Mouse (Mus musculus): ENCODE measurements around the gene Eps8. TPM values are rescaled to one million over a fixed set of nuclear protein-coding genes. Genes with fewer than 3 reads are reported as not detected.

Eps8 gene
- total RNA-seq, 1 experiment, result 17.0 TPM

DNA sequence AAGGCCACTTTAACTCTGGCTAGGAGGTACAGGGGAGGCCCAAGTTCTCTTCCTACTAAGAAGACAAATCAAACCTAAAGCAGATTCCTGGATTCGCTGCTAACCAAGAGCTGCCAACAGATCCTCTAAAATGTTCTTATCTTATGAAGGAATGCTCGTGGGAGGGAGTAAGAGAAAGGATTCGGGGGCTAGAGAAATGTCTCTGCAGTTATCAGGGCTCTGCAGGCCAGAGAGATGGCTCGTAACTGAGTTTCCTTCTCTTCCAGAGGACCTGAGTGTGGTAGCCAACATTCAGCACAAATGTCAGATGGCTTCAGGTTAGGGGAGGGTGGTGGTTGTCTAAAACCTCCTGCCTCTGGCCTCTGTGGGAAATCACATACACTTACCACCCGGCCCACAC lies 106.1 kb downstream of the Eps8 start:
- Histone ChIP-seq H3K36me3 (ENCODE audit: control insufficient read depth, insufficient read depth, low read length, poor library complexity, severe bottlenecking) (no peaks in the 10 kb centered on the region), H3K4me3 (ENCODE audit: insufficient read depth in 1 of 2, low read depth in 1 of 2, low read length in 2 of 2, poor library complexity in 1 of 2, severe bottlenecking in 1 of 2) (no peak overlapping the region), H3K9ac (ENCODE audit: insufficient read depth, low read depth, low read length, poor library complexity, severe bottlenecking) (no peak overlapping the region), H3K4me1 (ENCODE audit: control insufficient read depth in 2 of 2, insufficient read depth in 2 of 2, low read length in 2 of 2, poor library complexity in 1 of 2) (peaks cover under 1 to 5% of the 10 kb centered on the region in 2 experiments; a peak in 3 of 4 replicates), H3K27ac (ENCODE audit: insufficient read depth, low read depth, low read length, poor library complexity, severe bottlenecking) (no peak overlapping the region), H3K9me3 (ENCODE audit: control insufficient read depth, insufficient read depth, low read depth, low read length) (no peaks in the 10 kb centered on the region)
- in situ Hi-C loops (cut with MboI; ENCODE audit: low sequenced_read_pairs in 2 of 2, unreplicated experiment in 2 of 2), result no loop called here
- DNase-seq (ENCODE audit: low read depth, low spot score), result no peak
- TF ChIP-seq ZC3H11A (IDR thresholded peaks at IDR 0.05; ENCODE audit: borderline replicate concordance, low read depth, low read length) (no peak), HCFC1 (IDR thresholded peaks at IDR 0.05; ENCODE audit: borderline replicate concordance, insufficient read depth, low read length) (no peak), MAFK (IDR thresholded peaks at IDR 0.05; ENCODE audit: insufficient read depth, low read depth, low read length) (no peak), CHD2 (IDR thresholded peaks at IDR 0.05; ENCODE audit: low read depth, low read length) (no peak), ZNF384 (IDR thresholded peaks at IDR 0.05; ENCODE audit: low read depth, low read length) (no peak)

DNA sequence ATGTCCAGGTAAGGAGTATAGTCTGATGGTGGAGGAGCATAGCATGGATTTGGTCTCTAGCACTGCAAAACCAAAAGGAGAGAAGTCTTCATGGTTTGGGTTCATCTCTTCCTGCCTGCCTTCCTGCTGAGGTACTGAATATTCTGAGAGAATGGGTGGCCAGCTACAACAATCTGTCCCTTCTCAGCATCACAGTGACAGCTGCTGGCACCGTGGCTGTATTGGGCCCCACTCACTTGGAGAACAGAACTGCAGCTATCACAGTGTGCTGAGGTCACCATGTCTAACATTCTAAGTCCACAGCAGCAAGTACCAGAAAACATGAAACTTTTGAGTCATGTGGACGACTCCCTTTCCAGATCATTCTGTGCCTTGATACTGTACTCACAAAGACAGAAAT lies 107.1 kb downstream of the Eps8 start:
- peaks cover 2 to 5% of the 10 kb centered on the region in 2 experiments; a peak in 3 of 4 replicates for H3K4me1 ChIP-seq (ENCODE audit: control insufficient read depth in 2 of 2, insufficient read depth in 2 of 2, low read length in 2 of 2, poor library complexity in 1 of 2)
- H3K9ac ChIP-seq (ENCODE audit: insufficient read depth, low read depth, low read length, poor library complexity, severe bottlenecking), result no peak overlapping the region
- H3K27ac ChIP-seq (ENCODE audit: insufficient read depth, low read depth, low read length, poor library complexity, severe bottlenecking), result no peak overlapping the region
- H3K9me3 ChIP-seq (ENCODE audit: control insufficient read depth, insufficient read depth, low read depth, low read length), result no peaks in the 10 kb centered on the region
- no peak for DNase-seq (ENCODE audit: low read depth, low spot score)
- TF ChIP-seq MAFK (IDR thresholded peaks at IDR 0.05; ENCODE audit: insufficient read depth, low read depth, low read length) (no peak), CHD2 (IDR thresholded peaks at IDR 0.05; ENCODE audit: low read depth, low read length) (no peak), ZC3H11A (IDR thresholded peaks at IDR 0.05; ENCODE audit: borderline replicate concordance, low read depth, low read length) (no peak), ZNF384 (IDR thresholded peaks at IDR 0.05; ENCODE audit: low read depth, low read length) (no peak), HCFC1 (IDR thresholded peaks at IDR 0.05; ENCODE audit: borderline replicate concordance, insufficient read depth, low read length) (no peak)
- in situ Hi-C loops (cut with MboI; ENCODE audit: low sequenced_read_pairs in 2 of 2, unreplicated experiment in 2 of 2), result no loop called here
- no peaks in the 10 kb centered on the region for H3K36me3 ChIP-seq (ENCODE audit: control insufficient read depth, insufficient read depth, low read length, poor library complexity, severe bottlenecking)
- H3K4me3 ChIP-seq (ENCODE audit: insufficient read depth in 1 of 2, low read depth in 1 of 2, low read length in 2 of 2, poor library complexity in 1 of 2, severe bottlenecking in 1 of 2), result no peak overlapping the region

DNA sequence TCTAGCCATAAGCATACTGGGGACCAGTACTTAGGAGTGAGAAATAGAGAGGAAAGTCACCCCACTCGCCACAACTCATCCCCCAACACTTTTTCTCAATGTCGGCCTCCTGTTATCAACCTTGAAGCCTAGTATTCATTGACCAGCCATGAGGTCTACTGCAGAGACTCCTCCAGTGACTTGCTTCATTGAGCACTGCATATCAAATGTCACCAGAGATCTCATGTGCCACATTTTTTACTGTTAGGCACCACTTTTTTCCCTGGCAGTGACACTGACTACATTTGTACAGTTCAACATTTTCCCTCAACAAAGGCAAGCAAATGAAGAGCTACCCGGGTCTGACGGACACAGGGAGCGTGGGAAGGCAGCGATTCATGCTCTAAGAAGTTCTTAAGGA lies 108.6 kb downstream of the Eps8 start:
- in situ Hi-C loops (cut with MboI; ENCODE audit: low sequenced_read_pairs in 2 of 2, unreplicated experiment in 2 of 2), result no loop called here
- Histone ChIP-seq H3K9ac (ENCODE audit: insufficient read depth, low read depth, low read length, poor library complexity, severe bottlenecking) (no peak overlapping the region), H3K27ac (ENCODE audit: insufficient read depth, low read depth, low read length, poor library complexity, severe bottlenecking) (no peak overlapping the region), H3K9me3 (ENCODE audit: control insufficient read depth, insufficient read depth, low read depth, low read length) (no peaks in the 10 kb centered on the region), H3K4me1 (ENCODE audit: control insufficient read depth in 2 of 2, insufficient read depth in 2 of 2, low read length in 2 of 2, poor library complexity in 1 of 2) (peaks cover 2 to 6% of the 10 kb centered on the region in 2 experiments; a peak in 3 of 4 replicates), H3K36me3 (ENCODE audit: control insufficient read depth, insufficient read depth, low read length, poor library complexity, severe bottlenecking) (no peaks in the 10 kb centered on the region), H3K4me3 (ENCODE audit: insufficient read depth in 1 of 2, low read depth in 1 of 2, low read length in 2 of 2, poor library complexity in 1 of 2, severe bottlenecking in 1 of 2) (no peak overlapping the region)
- no peak for TF ChIP-seq MAFK (IDR thresholded peaks at IDR 0.05; ENCODE audit: insufficient read depth, low read depth, low read length)
- no peak for TF ChIP-seq HCFC1 (IDR thresholded peaks at IDR 0.05; ENCODE audit: borderline replicate concordance, insufficient read depth, low read length)
- TF ChIP-seq ZC3H11A (IDR thresholded peaks at IDR 0.05; ENCODE audit: borderline replicate concordance, low read depth, low read length), result no peak
- TF ChIP-seq CHD2 (IDR thresholded peaks at IDR 0.05; ENCODE audit: low read depth, low read length), result no peak
- TF ChIP-seq ZNF384 (IDR thresholded peaks at IDR 0.05; ENCODE audit: low read depth, low read length), result no peak
- no peak for DNase-seq (ENCODE audit: low read depth, low spot score)

DNA sequence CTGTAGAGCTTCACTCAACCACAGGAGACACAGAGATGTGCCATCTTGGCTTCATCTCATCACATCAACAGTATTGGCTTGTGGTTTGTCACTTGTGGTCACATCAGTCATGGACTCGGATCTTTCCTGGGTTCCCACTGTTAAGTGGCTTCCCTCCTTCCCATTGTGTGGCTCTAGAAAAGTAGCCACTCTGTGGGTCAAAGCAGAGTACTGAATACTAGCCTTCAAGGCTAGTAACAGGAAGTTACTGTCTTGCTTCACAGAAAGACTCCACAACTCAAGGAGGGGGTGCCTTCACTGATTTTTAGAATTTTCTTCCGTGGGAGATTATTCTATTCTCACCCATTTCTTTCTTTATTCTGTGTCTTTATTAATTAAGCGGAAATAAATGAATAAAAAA lies 109.3 kb downstream of the Eps8 start:
- H3K36me3 ChIP-seq (ENCODE audit: control insufficient read depth, insufficient read depth, low read length, poor library complexity, severe bottlenecking), result no peaks in the 10 kb centered on the region
- H3K9me3 ChIP-seq (ENCODE audit: control insufficient read depth, insufficient read depth, low read depth, low read length), result no peaks in the 10 kb centered on the region
- H3K4me3 ChIP-seq (ENCODE audit: insufficient read depth in 1 of 2, low read depth in 1 of 2, low read length in 2 of 2, poor library complexity in 1 of 2, severe bottlenecking in 1 of 2), result no peak overlapping the region
- TF ChIP-seq ZC3H11A (IDR thresholded peaks at IDR 0.05; ENCODE audit: borderline replicate concordance, low read depth, low read length), result no peak
- no peak for TF ChIP-seq CHD2 (IDR thresholded peaks at IDR 0.05; ENCODE audit: low read depth, low read length)
- TF ChIP-seq HCFC1 (IDR thresholded peaks at IDR 0.05; ENCODE audit: borderline replicate concordance, insufficient read depth, low read length), result no peak
- no peak for TF ChIP-seq MAFK (IDR thresholded peaks at IDR 0.05; ENCODE audit: insufficient read depth, low read depth, low read length)
- TF ChIP-seq ZNF384 (IDR thresholded peaks at IDR 0.05; ENCODE audit: low read depth, low read length), result no peak
- no peak overlapping the region for H3K27ac ChIP-seq (ENCODE audit: insufficient read depth, low read depth, low read length, poor library complexity, severe bottlenecking)
- H3K9ac ChIP-seq (ENCODE audit: insufficient read depth, low read depth, low read length, poor library complexity, severe bottlenecking), result no peak overlapping the region
- in situ Hi-C loops (cut with MboI; ENCODE audit: low sequenced_read_pairs in 2 of 2, unreplicated experiment in 2 of 2), result no loop called here
- no peak for DNase-seq (ENCODE audit: low read depth, low spot score)
- H3K4me1 ChIP-seq (ENCODE audit: control insufficient read depth in 2 of 2, insufficient read depth in 2 of 2, low read length in 2 of 2, poor library complexity in 1 of 2), result peaks cover 6 to 7% of the 10 kb centered on the region in 2 experiments

Data from ES-E14 (cell line).